Mouse (Mus musculus): Measurements from ENCODE around the gene Pde4d.

DNA sequence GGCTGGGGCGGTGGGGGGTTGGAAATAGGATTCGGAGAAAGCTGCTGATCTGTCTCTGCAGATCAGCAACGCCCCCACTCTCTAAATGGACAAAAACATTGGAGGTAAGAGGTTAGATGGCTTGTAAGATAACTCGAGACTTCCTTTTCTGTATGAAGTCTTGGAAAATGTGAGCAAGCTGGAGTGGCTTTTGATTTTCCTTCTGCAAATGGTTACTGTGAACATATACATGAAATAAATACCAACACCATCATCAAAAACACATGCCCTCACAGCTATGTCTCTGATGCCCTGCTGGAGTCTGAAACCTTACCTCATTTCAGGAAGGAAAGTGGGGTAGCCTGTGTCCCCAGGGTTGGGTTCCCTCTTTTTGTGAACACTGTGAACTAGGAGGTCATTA, 1359.9 kb downstream of the Pde4d start:
- TF ChIP-seq CTCF (IDR thresholded peaks at IDR 0.05; ENCODE audit: low read depth), result no peak
- no peak for TF ChIP-seq EP300 (optimal IDR thresholded peaks at IDR 0.05)

All from stomach, postnatal 0 days (tissue).